8 mouse cellular contexts compared by ENCODE assay signal in genomic region chr19:6847841-6848517, GRCm38 (mm10). TPM values are rescaled to one million over a fixed set of nuclear protein-coding genes. Genes with fewer than 3 reads are reported as not detected.
DNase-seq lines count a peak whose midpoint lies in the region; ATAC-seq and TF ChIP-seq lines count a peak whose summit lies in the region.

No protein-coding gene starts in this region.

- 7% methylated on average over 31 of the region's 31 CpGs for WGBS in kidney, adult 2 months
- WGBS in embryonic facial prominence, embryonic 12.5 days, result 2% methylated on average over 31 of the region's 31 CpGs
- WGBS in intestine, embryonic 14.5 days, result 3% methylated on average over 31 of the region's 31 CpGs

- no peak for TF ChIP-seq POLR2A in kidney, adult 2 months (IDR thresholded peaks at IDR 0.05; ENCODE audit: low read depth, low read length)
- no peak for TF ChIP-seq POLR2A in myocyte (IDR thresholded peaks at IDR 0.05; ENCODE audit: insufficient read length, low read depth)

- peak overlapping the region; percentile 44 for H3K4me2 ChIP-seq in embryonic facial prominence, embryonic 12.5 days (replicated peaks)
- peak overlapping the region; percentile 39 for H3K4me2 ChIP-seq in intestine, embryonic 14.5 days (ENCODE audit: low read length)
- no peak overlapping the region for H3K4me2 ChIP-seq in myocyte (ENCODE audit: low read depth)

- no peaks in the 10 kb centered on the region for H3K9me3 ChIP-seq in embryonic facial prominence, embryonic 12.5 days
- no peaks in the 10 kb centered on the region for H3K9me3 ChIP-seq in intestine, embryonic 14.5 days (ENCODE audit: control insufficient read depth, low read length)

- TF ChIP-seq CTCF in kidney, adult 2 months (conservative IDR thresholded peaks at IDR 0.05; ENCODE audit: insufficient read depth, insufficient read length, low read depth, low read length), result no peak

- H3K79me2 ChIP-seq in myocyte (ENCODE audit: control insufficient read depth, insufficient read depth), result no peaks in the 10 kb centered on the region

- no peak overlapping the region for H3K4me3 ChIP-seq in kidney, adult 2 months (ENCODE audit: insufficient read depth, low read depth, low read length)
- peak overlapping the region; percentile 16 for H3K4me3 ChIP-seq in embryonic facial prominence, embryonic 12.5 days
- peak overlapping the region; percentile 10; the same call in 1 of the 2 replicates for H3K4me3 ChIP-seq in intestine, embryonic 14.5 days (ENCODE audit: low read depth, low read length)
- no peak overlapping the region for H3K4me3 ChIP-seq in myocyte

- no peaks in the 10 kb centered on the region for H3K27me3 ChIP-seq in kidney, adult 2 months (replicated peaks; ENCODE audit: control insufficient read depth, insufficient read depth, low read length)
- peaks cover 62% of the 10 kb centered on the region for H3K27me3 ChIP-seq in embryonic facial prominence, embryonic 12.5 days
- peaks cover 51% of the 10 kb centered on the region for H3K27me3 ChIP-seq in intestine, embryonic 14.5 days (replicated peaks; ENCODE audit: control insufficient read depth, insufficient read depth, low read length)
- peaks cover 6% of the 10 kb centered on the region for H3K27me3 ChIP-seq in myocyte (ENCODE audit: control insufficient read depth, insufficient read depth, insufficient read length)

- no peak overlapping the region for H3K27ac ChIP-seq in kidney, adult 2 months (ENCODE audit: insufficient read depth, low read depth, low read length)
- H3K27ac ChIP-seq in embryonic facial prominence, embryonic 12.5 days, result no peak overlapping the region
- H3K27ac ChIP-seq in intestine, embryonic 14.5 days (ENCODE audit: low read depth), result no peak overlapping the region

- no peak overlapping the region for H3ac ChIP-seq in myocyte (ENCODE audit: control insufficient read depth, insufficient read length)

- no peaks in the 10 kb centered on the region for H3K36me3 ChIP-seq in kidney, adult 2 months (ENCODE audit: control insufficient read depth, insufficient read depth, low read length)
- no peaks in the 10 kb centered on the region for H3K36me3 ChIP-seq in embryonic facial prominence, embryonic 12.5 days
- no peaks in the 10 kb centered on the region for H3K36me3 ChIP-seq in intestine, embryonic 14.5 days (ENCODE audit: control insufficient read depth, insufficient read depth, low read length)
- H3K36me3 ChIP-seq in myocyte (ENCODE audit: control insufficient read depth, insufficient read depth), result no peaks in the 10 kb centered on the region

- DNase-seq in kidney, adult 2 months, result peak; percentile 36
- DNase-seq in kidney, adult 11 months, result no peak
- no peak for DNase-seq in intestine, embryonic 14.5 days (ENCODE audit: low spot score)
- no peak for DNase-seq in yolk sac, embryonic 10.5 days (ENCODE audit: low spot score)
- no peak for DNase-seq in spleen, postnatal 10 days (ENCODE audit: low spot score in 2 of 2)

- no peak for ATAC-seq in embryonic facial prominence, embryonic 12.5 days (ENCODE audit: insufficient number of reproducible peaks, insufficient read depth, low FRiP score, low TSS enrichment)
- ATAC-seq in intestine, embryonic 14.5 days (replicated peaks; ENCODE audit: low FRiP score, low TSS enrichment, low read depth), result no peak
- ATAC-seq in erythroid progenitor cell, adult 5-6 weeks (replicated peaks; ENCODE audit: low FRiP score, poor library complexity, severe bottlenecking), result no peak

- H3K9ac ChIP-seq in embryonic facial prominence, embryonic 12.5 days, result peak overlapping the region; percentile 21; the same call in 1 of the 2 replicates
- no peak overlapping the region for H3K9ac ChIP-seq in intestine, embryonic 14.5 days (ENCODE audit: low read length)

- peaks cover 3% of the 10 kb centered on the region; the same call in 1 of the 2 replicates for H3K4me1 ChIP-seq in kidney, adult 2 months (ENCODE audit: control insufficient read depth, insufficient read depth, low read length)
- H3K4me1 ChIP-seq in embryonic facial prominence, embryonic 12.5 days, result 0 out of 2 replicates have a peak, but pooled peaks cover 8% of the 10 kb centered on the region
- H3K4me1 ChIP-seq in intestine, embryonic 14.5 days (replicated peaks; ENCODE audit: control insufficient read depth, insufficient read depth, low read length), result peaks cover 5% of the 10 kb centered on the region; the same call in 1 of the 2 replicates

TF ChIP-seq in myocyte, 11 proteins besides CTCF, POLR2A, EP300 and RAD21:
- TF ChIP-seq REST (IDR thresholded peaks at IDR 0.05; ENCODE audit: insufficient read depth, insufficient read length), result no peak
- TF ChIP-seq POLR2AphosphoS2 (IDR thresholded peaks at IDR 0.05; ENCODE audit: insufficient read length, low read depth), result no peak
- TF ChIP-seq MYOG (IDR thresholded peaks at IDR 0.05; ENCODE audit: control insufficient read depth in 1 of 3, insufficient read depth in 1 of 3, insufficient read length in 2 of 3, low read depth in 2 of 3), result peak in 2 of 3 experiments; percentile 45 to 65

RNA-seq across cellular contexts. Expression of gene Rps6ka4, which starts 7.5 kb away (rescaled TPM):
- 19.9 and 22.8 TPM in 2 replicates for polyA plus RNA-seq in kidney, adult 2 months (2012; rRNA removed)
- polyA plus RNA-seq in embryonic facial prominence, embryonic 12.5 days (2016; fragmentation: Nextera tagmentation; extraction: Ambion mirVana), result 17.8 and 19.5 TPM in 2 replicates
- polyA plus RNA-seq in intestine, embryonic 14.5 days (2014; fragmentation: Nextera tagmentation; extraction: Ambion mirVana), result 18.9 and 20.3 TPM in 2 replicates
- polyA plus RNA-seq in myocyte (2012; fragmentation: generic; extraction: Trizol), result 47.6 TPM
- 0.72 TPM in 1 of 2 replicates, not detected in the other for total RNA-seq in erythroid progenitor cell, adult 5-6 weeks (2015; ENCODE audit: low replicate concordance)
- 1.2 and 1.5 TPM in 2 replicates for total RNA-seq in erythroid progenitor cell, adult 5-6 weeks (2017; ENCODE audit: low replicate concordance)

RNA-seq across cellular contexts. Expression of gene Ccdc88b, which starts 10.0 kb away (rescaled TPM):
- polyA plus RNA-seq in kidney, adult 2 months (2012; rRNA removed), result 2.1 and 2.2 TPM in 2 replicates
- polyA plus RNA-seq in embryonic facial prominence, embryonic 12.5 days (2016; fragmentation: Nextera tagmentation; extraction: Ambion mirVana), result 0.69 and 0.70 TPM in 2 replicates
- polyA plus RNA-seq in intestine, embryonic 14.5 days (2014; fragmentation: Nextera tagmentation; extraction: Ambion mirVana), result 0.85 and 1.0 TPM in 2 replicates
- 0.23 TPM for polyA plus RNA-seq in myocyte (2012; fragmentation: generic; extraction: Trizol)
- total RNA-seq in erythroid progenitor cell, adult 5-6 weeks (2015; ENCODE audit: low replicate concordance), result 4.2 and 9.4 TPM in 2 replicates
- 6.4 and 12.1 TPM in 2 replicates for total RNA-seq in erythroid progenitor cell, adult 5-6 weeks (2017; ENCODE audit: low replicate concordance)

Comparison
In these comparisons a context has a peak if more than half of its experiments do, and no peak if none do; other contexts are left out.
1. H3K4me3 ChIP-seq: peak in embryonic facial prominence, embryonic 12.5 days (single experiment) and intestine, embryonic 14.5 days (single experiment); none in kidney, adult 2 months (single experiment) and myocyte (single experiment).